Mouse (Mus musculus): ENCODE data around the gene Madd. TPM values are rescaled to one million over a fixed set of nuclear protein-coding genes. Genes with fewer than 3 reads are reported as not detected.
A peak's percentile ranks its signal among the peaks of the same experiment; 100 is the strongest.

Gene Madd
- polyA plus RNA-seq, 1 experiment from 2014 or later = 6.8 TPM

GRCm38 (mm10) chr2:91202222-91202971 lies 18.8 kb upstream of the Madd start, which contains the start of the genes Nr1h3 and Acp2:
Gene Nr1h3 (minus strand): TSS chr2:91202834.
Gene Acp2 (plus strand): TSS chr2:91202885.
- WGBS = 5% methylated on average over 28 of the region's 28 CpGs
- DNase-seq (ENCODE audit: low spot score) = peak; percentile 98

GRCm38 (mm10) chr2:91198888-91199287 lies 15.3 kb upstream of the Madd start:
- 93% methylated on average over 3 of the region's 3 CpGs for WGBS
- no peaks in the 10 kb centered on the region for H3K36me3 ChIP-seq (ENCODE audit: control insufficient read depth, insufficient read depth, low read length)
- no peak overlapping the region for H3K27ac ChIP-seq (replicated peaks; ENCODE audit: low read depth, low read length)
- no peak overlapping the region for H3K9ac ChIP-seq (ENCODE audit: low read length)
- H3K4me2 ChIP-seq (ENCODE audit: low read depth, severe bottlenecking) = no peak overlapping the region
- ATAC-seq (ENCODE audit: insufficient number of reproducible peaks, low FRiP score, low TSS enrichment, low read depth) = no peak
- peaks cover 9% of the 10 kb centered on the region for H3K4me1 ChIP-seq (ENCODE audit: control insufficient read depth, insufficient read depth, low read length)
- H3K9me3 ChIP-seq (ENCODE audit: control insufficient read depth, low read length) = no peaks in the 10 kb centered on the region
- H3K27me3 ChIP-seq (ENCODE audit: control insufficient read depth, insufficient read depth, low read length) = no peaks in the 10 kb centered on the region
- no peak overlapping the region for H3K4me3 ChIP-seq (ENCODE audit: low read depth, low read length)
- DNase-seq (ENCODE audit: low spot score) = no peak

More at GRCm38 (mm10) chr2:91202222-91202971, 18.8 kb upstream of the Madd start, which contains the start of the genes Nr1h3 and Acp2:
- peak within 1 kb of the TSS; percentile 88 for H3K9ac ChIP-seq (ENCODE audit: low read length)
- no peaks in the 10 kb centered on the region for H3K9me3 ChIP-seq (ENCODE audit: control insufficient read depth, low read length)
- peak within 1 kb of the TSS; percentile 90 for H3K27ac ChIP-seq (replicated peaks; ENCODE audit: low read depth, low read length)
- peak within 1 kb of the TSS; percentile 56 for H3K4me3 ChIP-seq (ENCODE audit: low read depth, low read length)
- H3K27me3 ChIP-seq (ENCODE audit: control insufficient read depth, insufficient read depth, low read length) = no peaks in the 10 kb centered on the region
- peak within 1 kb of the TSS; percentile 55 for H3K4me2 ChIP-seq (ENCODE audit: low read depth, severe bottlenecking)
- peak; percentile 95 for ATAC-seq (ENCODE audit: insufficient number of reproducible peaks, low FRiP score, low TSS enrichment, low read depth)
- peaks cover 9% of the 10 kb centered on the region; the same call in 1 of the 2 replicates for H3K36me3 ChIP-seq (ENCODE audit: control insufficient read depth, insufficient read depth, low read length)
- H3K4me1 ChIP-seq (ENCODE audit: control insufficient read depth, insufficient read depth, low read length) = peaks cover 6% of the 10 kb centered on the region

DNA sequence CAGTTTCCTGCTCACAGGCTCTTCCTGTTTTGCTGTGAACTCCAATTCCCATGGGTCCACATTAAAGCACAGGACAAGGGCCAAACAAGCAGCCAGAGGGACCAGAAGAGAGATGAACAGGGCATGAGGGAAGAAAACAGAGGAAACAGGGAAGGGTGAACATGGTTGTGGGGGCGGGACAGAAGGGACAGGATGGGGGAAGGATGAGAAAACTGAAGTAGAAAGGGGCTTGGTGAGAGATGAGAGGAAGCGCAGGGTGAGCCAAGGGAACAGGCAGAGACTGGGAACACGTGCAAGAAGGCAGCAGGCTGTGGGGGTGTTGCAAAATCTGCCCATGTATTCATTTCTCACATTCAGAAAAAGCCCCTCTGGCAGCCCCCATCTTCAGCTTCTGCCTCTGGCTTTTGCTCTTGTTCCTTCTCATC lies 13.0 kb upstream of the Madd start:
- Histone ChIP-seq H3K36me3 (ENCODE audit: control insufficient read depth, insufficient read depth, low read length) (no peaks in the 10 kb centered on the region), H3K4me1 (ENCODE audit: control insufficient read depth, insufficient read depth, low read length) (peaks cover 3% of the 10 kb centered on the region; the same call in 1 of the 2 replicates), H3K4me2 (ENCODE audit: low read depth, severe bottlenecking) (no peak overlapping the region), H3K9me3 (ENCODE audit: control insufficient read depth, low read length) (no peaks in the 10 kb centered on the region), H3K27me3 (ENCODE audit: control insufficient read depth, insufficient read depth, low read length) (no peaks in the 10 kb centered on the region), H3K27ac (replicated peaks; ENCODE audit: low read depth, low read length) (no peak overlapping the region), H3K9ac (ENCODE audit: low read length) (no peak overlapping the region), H3K4me3 (ENCODE audit: low read depth, low read length) (no peak overlapping the region)
- ATAC-seq (ENCODE audit: insufficient number of reproducible peaks, low FRiP score, low TSS enrichment, low read depth) (no peak), DNase-seq (ENCODE audit: low spot score) (no peak)
- 65% methylated on average over 3 of the region's 3 CpGs for WGBS

DNA sequence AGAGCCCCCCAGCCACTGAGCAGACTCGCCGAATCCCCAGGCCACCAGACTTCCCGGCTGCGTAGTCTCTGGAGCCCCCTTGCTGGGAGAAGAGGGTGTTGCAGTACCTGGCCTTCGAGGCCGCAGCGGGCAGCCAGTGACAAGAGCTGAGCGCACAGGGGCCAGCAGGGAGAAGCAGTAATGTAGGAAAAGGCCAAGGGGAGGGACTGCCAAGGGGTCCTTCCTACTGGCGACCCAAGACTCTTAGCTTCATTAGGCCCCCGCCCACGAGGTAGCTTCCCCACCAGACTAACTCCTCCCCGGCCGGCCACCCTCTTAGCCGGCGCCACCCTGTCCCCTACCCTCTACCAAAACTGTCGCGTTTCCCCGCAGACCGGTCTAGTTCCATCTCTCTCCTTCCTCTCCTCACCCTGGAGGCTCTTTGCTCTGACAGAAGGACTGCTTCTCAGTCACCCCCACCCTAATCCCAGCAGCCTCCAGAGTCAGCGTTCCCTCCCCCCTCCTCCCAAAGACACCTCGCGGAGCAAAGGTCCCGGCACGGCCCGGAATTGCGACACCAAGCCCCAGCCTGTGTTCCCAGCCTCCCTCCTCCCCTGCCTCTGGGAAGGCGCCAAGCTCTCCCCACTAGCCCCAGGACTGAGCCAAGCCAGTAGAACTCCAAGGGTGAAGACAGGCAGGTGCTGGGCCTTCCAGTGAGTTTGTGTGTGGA lies 11.1 kb upstream of the Madd start:
- ATAC-seq (ENCODE audit: insufficient number of reproducible peaks, low FRiP score, low TSS enrichment, low read depth) (peak; percentile 83), DNase-seq (ENCODE audit: low spot score) (peak; percentile 78)
- Histone ChIP-seq H3K27me3 (ENCODE audit: control insufficient read depth, insufficient read depth, low read length) (no peaks in the 10 kb centered on the region), H3K9ac (ENCODE audit: low read length) (peak overlapping the region; percentile 67), H3K9me3 (ENCODE audit: control insufficient read depth, low read length) (no peaks in the 10 kb centered on the region), H3K4me2 (ENCODE audit: low read depth, severe bottlenecking) (peak overlapping the region; percentile 53), H3K36me3 (ENCODE audit: control insufficient read depth, insufficient read depth, low read length) (no peaks in the 10 kb centered on the region), H3K27ac (replicated peaks; ENCODE audit: low read depth, low read length) (no peak overlapping the region), H3K4me3 (ENCODE audit: low read depth, low read length) (peak overlapping the region; percentile 29), H3K4me1 (ENCODE audit: control insufficient read depth, insufficient read depth, low read length) (0 out of 2 replicates have a peak, but pooled peaks cover 3% of the 10 kb centered on the region)
- under 1% methylated on average over 27 of the region's 27 CpGs for WGBS

DNA sequence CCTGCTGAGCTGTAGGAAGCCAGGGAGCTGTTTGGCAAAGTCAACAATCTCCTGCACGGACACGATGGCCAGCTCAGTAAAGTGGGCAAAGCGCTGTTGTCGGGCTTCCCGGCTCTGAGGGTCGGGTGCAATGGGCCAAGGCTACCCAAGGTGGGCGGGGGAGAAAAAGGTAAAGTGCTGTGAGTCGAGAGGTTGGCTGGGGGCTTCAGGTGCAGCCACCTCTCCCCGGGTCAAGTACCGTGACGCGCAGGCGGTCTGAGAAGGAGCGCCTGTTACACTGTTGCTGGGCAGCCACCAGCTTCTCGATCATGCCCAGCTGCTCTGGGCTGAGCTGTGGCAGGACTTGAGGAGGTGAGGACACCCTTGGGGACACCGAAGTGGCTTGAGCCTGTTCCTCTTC lies 6.9 kb upstream of the Madd start:
- Histone ChIP-seq H3K27me3 (ENCODE audit: control insufficient read depth, insufficient read depth, low read length) (no peaks in the 10 kb centered on the region), H3K4me3 (ENCODE audit: low read depth, low read length) (no peak overlapping the region), H3K4me1 (ENCODE audit: control insufficient read depth, insufficient read depth, low read length) (0 out of 2 replicates have a peak, but pooled peaks cover 3% of the 10 kb centered on the region), H3K4me2 (ENCODE audit: low read depth, severe bottlenecking) (no peak overlapping the region), H3K27ac (replicated peaks; ENCODE audit: low read depth, low read length) (no peak overlapping the region), H3K9me3 (ENCODE audit: control insufficient read depth, low read length) (no peaks in the 10 kb centered on the region), H3K36me3 (ENCODE audit: control insufficient read depth, insufficient read depth, low read length) (no peaks in the 10 kb centered on the region), H3K9ac (ENCODE audit: low read length) (no peak overlapping the region)
- ATAC-seq (ENCODE audit: insufficient number of reproducible peaks, low FRiP score, low TSS enrichment, low read depth) = peak; percentile 22; the same call in 1 of the 2 replicates
- WGBS = 90% methylated on average over 16 of the region's 16 CpGs
- no peak for DNase-seq (ENCODE audit: low spot score)

GRCm38 (mm10) chr2:91187431-91187830 lies 3.8 kb upstream of the Madd start:
- Histone ChIP-seq H3K4me2 (ENCODE audit: low read depth, severe bottlenecking) (no peak overlapping the region), H3K4me3 (ENCODE audit: low read depth, low read length) (no peak overlapping the region), H3K36me3 (ENCODE audit: control insufficient read depth, insufficient read depth, low read length) (no peaks in the 10 kb centered on the region), H3K27ac (replicated peaks; ENCODE audit: low read depth, low read length) (no peak overlapping the region), H3K9ac (ENCODE audit: low read length) (no peak overlapping the region), H3K27me3 (ENCODE audit: control insufficient read depth, insufficient read depth, low read length) (no peaks in the 10 kb centered on the region), H3K4me1 (ENCODE audit: control insufficient read depth, insufficient read depth, low read length) (no peaks in the 10 kb centered on the region), H3K9me3 (ENCODE audit: control insufficient read depth, low read length) (no peaks in the 10 kb centered on the region)
- no peak for ATAC-seq (ENCODE audit: insufficient number of reproducible peaks, low FRiP score, low TSS enrichment, low read depth)
- 69% methylated on average over 4 of the region's 4 CpGs for WGBS
- DNase-seq (ENCODE audit: low spot score) = no peak

DNA sequence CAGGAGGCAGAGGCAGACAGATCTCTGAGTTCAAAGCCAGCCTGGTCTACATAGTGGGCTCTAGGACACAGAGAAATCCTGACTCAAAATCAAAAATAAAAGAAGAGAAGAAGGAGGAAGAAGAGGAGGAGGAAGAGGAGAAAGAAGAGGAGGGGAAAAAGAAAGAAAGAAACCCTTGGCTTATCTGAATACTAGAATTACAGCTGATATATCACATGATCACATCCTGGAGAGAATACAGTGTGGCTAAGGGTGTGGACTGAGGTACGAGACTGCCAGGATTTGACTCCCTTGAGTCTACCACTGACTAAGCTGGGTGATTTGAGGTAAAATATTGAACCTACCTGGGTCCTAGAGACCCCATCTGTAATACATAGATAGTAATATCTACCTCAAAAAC lies 2.6 kb upstream of the Madd start:
- Histone ChIP-seq H3K27me3 (ENCODE audit: control insufficient read depth, insufficient read depth, low read length) (no peaks in the 10 kb centered on the region), H3K9ac (ENCODE audit: low read length) (no peak overlapping the region), H3K4me1 (ENCODE audit: control insufficient read depth, insufficient read depth, low read length) (peaks cover 4% of the 10 kb centered on the region), H3K4me2 (ENCODE audit: low read depth, severe bottlenecking) (no peak overlapping the region), H3K4me3 (ENCODE audit: low read depth, low read length) (no peak overlapping the region), H3K9me3 (ENCODE audit: control insufficient read depth, low read length) (no peaks in the 10 kb centered on the region), H3K27ac (replicated peaks; ENCODE audit: low read depth, low read length) (no peak overlapping the region), H3K36me3 (ENCODE audit: control insufficient read depth, insufficient read depth, low read length) (no peaks in the 10 kb centered on the region)
- 81% methylated on average over 1 of the region's 1 CpGs for WGBS
- ATAC-seq (ENCODE audit: insufficient number of reproducible peaks, low FRiP score, low TSS enrichment, low read depth) = no peak
- no peak for DNase-seq (ENCODE audit: low spot score)

DNA sequence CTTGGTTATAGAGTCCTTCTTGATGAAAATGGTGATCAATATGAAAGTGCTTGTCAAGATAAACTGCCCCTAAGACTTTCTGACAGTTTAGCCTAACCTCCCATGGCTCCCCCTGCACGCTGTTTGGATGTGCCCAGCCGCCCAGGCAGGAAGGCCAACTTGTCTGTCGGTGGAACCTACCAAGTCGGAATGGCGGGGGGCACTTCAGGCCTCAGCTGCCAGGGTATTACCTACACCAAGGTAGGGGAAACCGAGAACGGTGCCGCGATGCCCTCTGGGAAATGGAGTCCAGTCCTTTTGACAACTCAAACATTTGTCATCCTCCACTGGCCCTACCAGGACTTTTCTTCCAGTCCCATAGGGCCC lies 506 bp downstream of the Madd start:
- H3K9me3 ChIP-seq (ENCODE audit: control insufficient read depth, low read length) = no peaks in the 10 kb centered on the region
- DNase-seq (ENCODE audit: low spot score) (peak; percentile 97), ATAC-seq (ENCODE audit: insufficient number of reproducible peaks, low FRiP score, low TSS enrichment, low read depth) (peak; percentile 95)
- no peaks in the 10 kb centered on the region for H3K27me3 ChIP-seq (ENCODE audit: control insufficient read depth, insufficient read depth, low read length)
- H3K36me3 ChIP-seq (ENCODE audit: control insufficient read depth, insufficient read depth, low read length) = no peaks in the 10 kb centered on the region
- H3K9ac ChIP-seq (ENCODE audit: low read length) = peak overlapping the region; percentile 71; the same call in 1 of the 2 replicates
- peak overlapping the region; percentile 80 for H3K4me2 ChIP-seq (ENCODE audit: low read depth, severe bottlenecking)
- H3K27ac ChIP-seq (replicated peaks; ENCODE audit: low read depth, low read length) = peak overlapping the region; percentile 58; the same call in 1 of the 2 replicates
- peak overlapping the region; percentile 84 for H3K4me3 ChIP-seq (ENCODE audit: low read depth, low read length)
- H3K4me1 ChIP-seq (ENCODE audit: control insufficient read depth, insufficient read depth, low read length) = peaks cover 4% of the 10 kb centered on the region
- under 1% methylated on average over 9 of the region's 9 CpGs for WGBS
